Mouse (Mus musculus): ENCODE measurements at regions not wholly inside any gene's neighbourhood (a gene's known extent, or its start where the extent isn't known, plus 50 kb on each side); places are given as distances from the start of the nearest gene placed in this dataset.

DNA sequence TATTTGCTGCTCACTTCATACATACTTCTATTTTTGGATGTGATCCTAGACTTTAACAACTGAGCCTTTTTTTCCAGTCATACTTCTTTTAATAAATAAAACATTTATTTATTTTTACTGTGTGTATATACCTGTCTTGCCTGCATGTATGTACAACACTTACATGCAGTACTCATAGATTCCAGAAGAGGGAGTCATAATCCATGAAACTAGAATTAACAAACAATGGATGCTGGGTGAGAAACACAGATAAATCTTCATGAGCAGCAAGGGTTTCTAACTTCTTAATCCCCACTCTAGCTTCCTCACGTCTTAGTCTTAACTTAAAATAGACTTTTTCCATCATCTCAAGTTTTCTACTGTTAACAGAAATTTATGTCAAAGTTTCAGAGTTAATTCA, 1253.7 kb upstream of the Nr2f1 start:
- DNase-seq (ENCODE audit: low spot score) = peak; percentile 37
- Histone ChIP-seq H3K9me3 (replicated peaks; ENCODE audit: control insufficient read depth, low read length) (no peaks in the 10 kb centered on the region), H3K9ac (replicated peaks; ENCODE audit: low read length) (no peak overlapping the region), H3K27ac (replicated peaks; ENCODE audit: low read depth, low read length) (no peak overlapping the region), H3K27me3 (ENCODE audit: control insufficient read depth, insufficient read depth, low read length) (no peaks in the 10 kb centered on the region), H3K4me1 (ENCODE audit: control insufficient read depth, insufficient read depth, low read length) (no peaks in the 10 kb centered on the region), H3K36me3 (replicated peaks; ENCODE audit: control insufficient read depth, insufficient read depth, low read depth, low read length) (no peaks in the 10 kb centered on the region), H3K4me3 (ENCODE audit: low read depth, low read length) (no peak overlapping the region), H3K4me2 (ENCODE audit: low read depth, low read length) (no peak overlapping the region)
- ATAC-seq (replicated peaks; ENCODE audit: insufficient number of reproducible peaks, low FRiP score, low TSS enrichment, low read depth) = no peak
- WGBS = 64% methylated on average over 1 of the region's 1 CpGs

DNA sequence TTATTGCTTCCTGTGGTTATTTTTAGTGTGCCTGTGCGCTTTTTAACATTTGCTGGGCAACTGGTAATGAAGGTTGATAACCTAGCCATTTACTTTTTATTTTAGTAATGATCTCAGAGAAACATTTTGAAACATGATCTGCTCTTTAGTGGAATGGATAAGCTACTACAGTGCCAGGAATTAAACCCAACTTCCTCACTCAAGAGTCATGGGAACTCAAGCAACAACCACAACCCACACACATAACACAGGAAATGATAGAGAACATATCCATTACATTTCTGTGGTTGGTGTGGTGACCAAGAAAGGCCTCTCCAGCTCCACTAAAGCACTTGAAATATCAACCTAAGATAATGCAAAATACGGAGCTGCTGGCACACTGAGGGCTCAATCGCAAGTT, 1243.6 kb upstream of the Nr2f1 start:
- no peak overlapping the region for H3K9ac ChIP-seq (replicated peaks; ENCODE audit: low read length)
- no peaks in the 10 kb centered on the region for H3K27me3 ChIP-seq (ENCODE audit: control insufficient read depth, insufficient read depth, low read length)
- ATAC-seq (replicated peaks; ENCODE audit: insufficient number of reproducible peaks, low FRiP score, low TSS enrichment, low read depth) = peak; percentile 79
- peak; percentile 30 for DNase-seq (ENCODE audit: low spot score)
- WGBS = 64% methylated on average over 3 of the region's 3 CpGs
- no peaks in the 10 kb centered on the region for H3K9me3 ChIP-seq (replicated peaks; ENCODE audit: control insufficient read depth, low read length)
- no peak overlapping the region for H3K4me3 ChIP-seq (ENCODE audit: low read depth, low read length)
- no peak overlapping the region for H3K4me2 ChIP-seq (ENCODE audit: low read depth, low read length)
- H3K4me1 ChIP-seq (ENCODE audit: control insufficient read depth, insufficient read depth, low read length) = no peaks in the 10 kb centered on the region
- no peak overlapping the region for H3K27ac ChIP-seq (replicated peaks; ENCODE audit: low read depth, low read length)
- no peaks in the 10 kb centered on the region for H3K36me3 ChIP-seq (replicated peaks; ENCODE audit: control insufficient read depth, insufficient read depth, low read depth, low read length)

DNA sequence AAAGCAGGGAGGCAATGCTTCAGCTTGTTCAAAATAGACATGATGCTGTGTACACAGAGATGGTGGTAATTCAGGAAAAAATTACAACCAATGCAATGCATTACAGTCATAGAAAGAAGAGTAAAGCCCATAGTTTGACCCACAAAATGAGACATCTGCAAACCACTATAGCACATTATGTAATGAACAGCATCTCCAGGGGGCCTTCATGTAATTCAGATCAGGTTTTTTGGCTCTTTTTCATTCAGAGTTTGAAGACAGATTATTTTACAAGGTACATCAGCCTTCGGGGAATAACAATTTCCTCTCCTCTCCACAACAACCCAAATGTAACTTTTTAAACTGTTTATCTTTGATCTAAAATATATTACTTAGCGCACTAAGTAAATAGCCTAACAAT, 1243.1 kb upstream of the Nr2f1 start:
- Histone ChIP-seq H3K9ac (replicated peaks; ENCODE audit: low read length) (no peak overlapping the region), H3K36me3 (replicated peaks; ENCODE audit: control insufficient read depth, insufficient read depth, low read depth, low read length) (no peaks in the 10 kb centered on the region), H3K27ac (replicated peaks; ENCODE audit: low read depth, low read length) (no peak overlapping the region), H3K4me1 (ENCODE audit: control insufficient read depth, insufficient read depth, low read length) (no peaks in the 10 kb centered on the region), H3K4me2 (ENCODE audit: low read depth, low read length) (no peak overlapping the region), H3K27me3 (ENCODE audit: control insufficient read depth, insufficient read depth, low read length) (no peaks in the 10 kb centered on the region), H3K4me3 (ENCODE audit: low read depth, low read length) (no peak overlapping the region), H3K9me3 (replicated peaks; ENCODE audit: control insufficient read depth, low read length) (no peaks in the 10 kb centered on the region)
- ATAC-seq (replicated peaks; ENCODE audit: insufficient number of reproducible peaks, low FRiP score, low TSS enrichment, low read depth) (no peak), DNase-seq (ENCODE audit: low spot score) (peak; percentile 69)
- 44% methylated on average over 2 of the region's 2 CpGs for WGBS

DNA sequence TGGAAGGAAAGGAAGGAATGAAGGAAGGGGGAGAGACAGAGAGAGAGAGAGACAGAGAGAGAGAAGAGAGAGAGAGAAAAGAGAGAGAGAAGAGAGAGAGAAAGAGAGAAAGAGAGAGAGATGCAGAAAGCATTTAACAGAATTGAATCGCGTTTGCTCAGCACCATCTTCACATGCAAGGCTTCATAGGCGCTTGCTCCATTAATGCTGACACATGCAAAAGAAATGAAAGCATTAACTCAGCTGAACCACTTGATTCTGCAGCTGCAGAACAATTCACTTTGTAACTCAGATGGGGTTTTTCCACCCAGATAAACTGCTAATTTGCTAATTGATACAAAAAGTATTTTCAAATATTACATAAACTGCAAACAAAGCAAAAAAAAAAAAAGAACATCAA, 1231.9 kb upstream of the Nr2f1 start:
- H3K4me1 ChIP-seq (ENCODE audit: control insufficient read depth, insufficient read depth, low read length) = no peaks in the 10 kb centered on the region
- no peak overlapping the region for H3K9ac ChIP-seq (replicated peaks; ENCODE audit: low read length)
- DNase-seq (ENCODE audit: low spot score) (no peak), ATAC-seq (replicated peaks; ENCODE audit: insufficient number of reproducible peaks, low FRiP score, low TSS enrichment, low read depth) (no peak)
- no peak overlapping the region for H3K4me3 ChIP-seq (ENCODE audit: low read depth, low read length)
- no peak overlapping the region for H3K27ac ChIP-seq (replicated peaks; ENCODE audit: low read depth, low read length)
- no peaks in the 10 kb centered on the region for H3K27me3 ChIP-seq (ENCODE audit: control insufficient read depth, insufficient read depth, low read length)
- no peaks in the 10 kb centered on the region for H3K9me3 ChIP-seq (replicated peaks; ENCODE audit: control insufficient read depth, low read length)
- 52% methylated on average over 3 of the region's 3 CpGs for WGBS
- no peak overlapping the region for H3K4me2 ChIP-seq (ENCODE audit: low read depth, low read length)
- H3K36me3 ChIP-seq (replicated peaks; ENCODE audit: control insufficient read depth, insufficient read depth, low read depth, low read length) = no peaks in the 10 kb centered on the region

DNA sequence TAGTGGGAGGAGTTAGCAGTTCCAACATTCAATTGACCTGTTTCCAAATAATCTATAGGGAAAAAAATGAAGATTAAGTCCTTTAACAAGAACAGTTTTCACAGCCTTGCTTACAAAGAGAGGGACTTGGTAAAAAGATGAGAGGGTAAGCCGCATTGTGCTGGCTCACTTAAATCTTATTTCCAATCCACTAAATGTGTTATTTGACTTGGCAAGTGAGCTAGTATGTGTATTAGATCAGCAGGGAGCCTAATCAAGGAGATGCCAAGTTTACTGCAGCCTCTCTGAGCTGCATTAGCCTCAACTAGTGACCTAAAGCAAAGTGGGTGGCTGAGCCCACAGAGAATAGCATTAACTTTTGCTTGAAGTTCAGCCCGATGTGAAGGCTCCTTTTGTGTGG, 1231.4 kb upstream of the Nr2f1 start:
- H3K4me1 ChIP-seq (ENCODE audit: control insufficient read depth, insufficient read depth, low read length) = no peaks in the 10 kb centered on the region
- no peak overlapping the region for H3K4me3 ChIP-seq (ENCODE audit: low read depth, low read length)
- no peaks in the 10 kb centered on the region for H3K36me3 ChIP-seq (replicated peaks; ENCODE audit: control insufficient read depth, insufficient read depth, low read depth, low read length)
- H3K4me2 ChIP-seq (ENCODE audit: low read depth, low read length) = no peak overlapping the region
- no peak overlapping the region for H3K9ac ChIP-seq (replicated peaks; ENCODE audit: low read length)
- H3K27ac ChIP-seq (replicated peaks; ENCODE audit: low read depth, low read length) = no peak overlapping the region
- ATAC-seq (replicated peaks; ENCODE audit: insufficient number of reproducible peaks, low FRiP score, low TSS enrichment, low read depth) (no peak), DNase-seq (ENCODE audit: low spot score) (peak; percentile 2)
- no peaks in the 10 kb centered on the region for H3K9me3 ChIP-seq (replicated peaks; ENCODE audit: control insufficient read depth, low read length)
- 57% methylated on average over 2 of the region's 2 CpGs for WGBS
- no peaks in the 10 kb centered on the region for H3K27me3 ChIP-seq (ENCODE audit: control insufficient read depth, insufficient read depth, low read length)

DNA sequence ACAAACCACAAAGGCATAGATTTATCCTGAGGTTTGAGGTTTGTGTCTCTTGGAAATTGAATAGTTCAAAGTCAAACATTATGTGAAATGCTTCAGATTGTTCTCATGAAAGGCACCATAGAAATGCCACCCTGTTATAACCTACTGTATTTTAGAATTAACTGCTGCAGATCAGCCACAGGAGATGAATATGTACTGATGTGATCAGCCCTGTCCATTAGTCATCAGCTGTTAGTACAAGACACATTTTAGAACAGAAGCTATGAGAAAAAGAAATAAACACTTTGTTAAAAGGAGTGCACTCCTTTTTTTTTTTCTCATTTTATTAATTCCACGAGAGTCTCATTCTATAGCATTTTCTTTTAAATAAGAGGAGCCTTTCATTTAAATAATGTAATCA, 1231.0 kb upstream of the Nr2f1 start:
- no peaks in the 10 kb centered on the region for H3K9me3 ChIP-seq (replicated peaks; ENCODE audit: control insufficient read depth, low read length)
- H3K27ac ChIP-seq (replicated peaks; ENCODE audit: low read depth, low read length) = no peak overlapping the region
- no peak overlapping the region for H3K4me2 ChIP-seq (ENCODE audit: low read depth, low read length)
- no peak overlapping the region for H3K4me3 ChIP-seq (ENCODE audit: low read depth, low read length)
- 60% methylated on average over 1 of the region's 1 CpGs for WGBS
- no peak overlapping the region for H3K9ac ChIP-seq (replicated peaks; ENCODE audit: low read length)
- DNase-seq (ENCODE audit: low spot score) (no peak), ATAC-seq (replicated peaks; ENCODE audit: insufficient number of reproducible peaks, low FRiP score, low TSS enrichment, low read depth) (no peak)
- H3K36me3 ChIP-seq (replicated peaks; ENCODE audit: control insufficient read depth, insufficient read depth, low read depth, low read length) = no peaks in the 10 kb centered on the region
- H3K4me1 ChIP-seq (ENCODE audit: control insufficient read depth, insufficient read depth, low read length) = no peaks in the 10 kb centered on the region
- no peaks in the 10 kb centered on the region for H3K27me3 ChIP-seq (ENCODE audit: control insufficient read depth, insufficient read depth, low read length)

DNA sequence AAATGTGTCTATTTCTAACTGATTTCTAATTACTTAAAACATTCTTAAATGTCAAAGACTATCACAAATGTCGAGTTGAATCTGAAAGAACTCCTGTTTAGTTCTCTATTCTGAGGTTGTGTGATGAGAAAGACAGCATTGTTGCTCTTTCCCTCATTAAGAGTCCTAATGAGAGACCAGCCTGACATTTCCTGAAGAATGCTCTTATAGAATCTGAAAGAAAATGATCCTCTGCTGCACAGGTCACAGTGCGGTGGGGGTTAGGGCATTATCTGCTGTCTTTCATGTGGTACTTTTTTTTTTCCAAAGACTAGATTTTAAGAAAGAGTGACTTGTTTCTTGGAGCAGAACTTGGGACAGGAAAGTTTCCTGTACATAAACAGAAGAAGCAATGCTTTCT, 1218.3 kb upstream of the Nr2f1 start:
- ATAC-seq (replicated peaks; ENCODE audit: insufficient number of reproducible peaks, low FRiP score, low TSS enrichment, low read depth) (no peak), DNase-seq (ENCODE audit: low spot score) (no peak)
- no peak overlapping the region for H3K9ac ChIP-seq (replicated peaks; ENCODE audit: low read length)
- H3K27me3 ChIP-seq (ENCODE audit: control insufficient read depth, insufficient read depth, low read length) = no peaks in the 10 kb centered on the region
- H3K4me3 ChIP-seq (ENCODE audit: low read depth, low read length) = no peak overlapping the region
- 23% methylated on average over 2 of the region's 2 CpGs for WGBS
- no peak overlapping the region for H3K4me2 ChIP-seq (ENCODE audit: low read depth, low read length)
- H3K36me3 ChIP-seq (replicated peaks; ENCODE audit: control insufficient read depth, insufficient read depth, low read depth, low read length) = no peaks in the 10 kb centered on the region
- no peaks in the 10 kb centered on the region for H3K4me1 ChIP-seq (ENCODE audit: control insufficient read depth, insufficient read depth, low read length)
- no peaks in the 10 kb centered on the region for H3K9me3 ChIP-seq (replicated peaks; ENCODE audit: control insufficient read depth, low read length)
- no peak overlapping the region for H3K27ac ChIP-seq (replicated peaks; ENCODE audit: low read depth, low read length)

DNA sequence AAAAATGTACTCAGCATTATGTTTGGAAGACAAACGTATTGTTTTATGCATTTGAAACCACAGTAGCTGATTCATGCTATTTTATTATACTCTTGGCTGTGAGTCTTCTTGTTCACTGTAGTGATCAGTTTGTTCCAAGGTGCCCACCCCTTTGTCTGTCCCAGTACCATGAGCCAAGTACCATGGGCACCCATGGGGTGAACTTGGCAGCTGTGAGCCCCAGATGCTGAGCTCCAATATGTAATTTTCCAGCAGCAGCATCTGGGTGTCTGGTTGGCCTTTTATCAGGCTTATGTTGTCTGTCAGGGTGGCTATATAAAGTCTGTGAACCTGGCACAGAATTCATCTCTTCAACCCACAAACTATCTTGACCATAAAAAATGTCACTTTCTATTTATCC, 1200.5 kb upstream of the Nr2f1 start:
- WGBS = 72% methylated on average over 1 of the region's 1 CpGs
- Histone ChIP-seq H3K9ac (replicated peaks; ENCODE audit: low read length) (no peak overlapping the region), H3K4me1 (ENCODE audit: control insufficient read depth, insufficient read depth, low read length) (no peaks in the 10 kb centered on the region), H3K4me3 (ENCODE audit: low read depth, low read length) (no peak overlapping the region), H3K9me3 (replicated peaks; ENCODE audit: control insufficient read depth, low read length) (no peaks in the 10 kb centered on the region), H3K36me3 (replicated peaks; ENCODE audit: control insufficient read depth, insufficient read depth, low read depth, low read length) (no peaks in the 10 kb centered on the region), H3K4me2 (ENCODE audit: low read depth, low read length) (no peak overlapping the region), H3K27ac (replicated peaks; ENCODE audit: low read depth, low read length) (no peak overlapping the region), H3K27me3 (ENCODE audit: control insufficient read depth, insufficient read depth, low read length) (no peaks in the 10 kb centered on the region)
- ATAC-seq (replicated peaks; ENCODE audit: insufficient number of reproducible peaks, low FRiP score, low TSS enrichment, low read depth) = no peak
- no peak for DNase-seq (ENCODE audit: low spot score)

DNA sequence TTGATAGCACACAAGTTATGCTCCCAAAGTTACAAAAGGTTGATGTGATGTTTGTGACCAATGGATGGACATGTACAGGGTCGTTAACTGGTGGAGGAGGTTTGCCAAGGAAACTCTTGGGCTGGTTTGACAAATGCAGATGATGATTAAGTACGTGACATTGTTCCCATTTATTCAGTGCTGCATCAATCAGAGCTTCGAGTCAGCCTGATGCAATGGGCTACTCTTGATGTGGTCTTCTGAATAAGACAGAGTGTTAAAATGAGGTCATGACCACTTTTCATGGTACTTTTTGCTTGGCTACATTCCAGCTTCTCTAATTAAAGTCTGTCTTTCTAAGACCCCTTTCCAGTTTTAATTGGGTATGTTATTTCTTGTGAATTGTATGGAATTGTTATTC, 1194.4 kb upstream of the Nr2f1 start:
- Histone ChIP-seq H3K9ac (replicated peaks; ENCODE audit: low read length) (no peak overlapping the region), H3K27me3 (ENCODE audit: control insufficient read depth, insufficient read depth, low read length) (no peaks in the 10 kb centered on the region), H3K9me3 (replicated peaks; ENCODE audit: control insufficient read depth, low read length) (no peaks in the 10 kb centered on the region), H3K4me3 (ENCODE audit: low read depth, low read length) (no peak overlapping the region), H3K36me3 (replicated peaks; ENCODE audit: control insufficient read depth, insufficient read depth, low read depth, low read length) (no peaks in the 10 kb centered on the region), H3K4me1 (ENCODE audit: control insufficient read depth, insufficient read depth, low read length) (no peaks in the 10 kb centered on the region), H3K27ac (replicated peaks; ENCODE audit: low read depth, low read length) (no peak overlapping the region), H3K4me2 (ENCODE audit: low read depth, low read length) (no peak overlapping the region)
- DNase-seq (ENCODE audit: low spot score) (no peak), ATAC-seq (replicated peaks; ENCODE audit: insufficient number of reproducible peaks, low FRiP score, low TSS enrichment, low read depth) (no peak)
- WGBS = 64% methylated on average over 3 of the region's 3 CpGs
